Mouse (Mus musculus): ENCODE results near the gene Tlr4.

GRCm38 (mm10) chr4:66873342-66873741, 46.0 kb downstream of the Tlr4 start:
- TF ChIP-seq CTCF (IDR thresholded peaks at IDR 0.05), result no peak
- no peak for TF ChIP-seq EP300 (IDR thresholded peaks at IDR 0.05)
